Mouse (Mus musculus) thymus, postnatal 4 days (tissue): ENCODE measurements at regions not wholly inside any gene's neighbourhood (a gene's known extent, or its start where the extent isn't known, plus 50 kb on each side); places are given as distances from the start of the nearest gene placed in this dataset.

Experiments used
- DNase-seq: peaks from one replicate; pipeline ENCODE4 v3.0.0; 2021

DNA sequence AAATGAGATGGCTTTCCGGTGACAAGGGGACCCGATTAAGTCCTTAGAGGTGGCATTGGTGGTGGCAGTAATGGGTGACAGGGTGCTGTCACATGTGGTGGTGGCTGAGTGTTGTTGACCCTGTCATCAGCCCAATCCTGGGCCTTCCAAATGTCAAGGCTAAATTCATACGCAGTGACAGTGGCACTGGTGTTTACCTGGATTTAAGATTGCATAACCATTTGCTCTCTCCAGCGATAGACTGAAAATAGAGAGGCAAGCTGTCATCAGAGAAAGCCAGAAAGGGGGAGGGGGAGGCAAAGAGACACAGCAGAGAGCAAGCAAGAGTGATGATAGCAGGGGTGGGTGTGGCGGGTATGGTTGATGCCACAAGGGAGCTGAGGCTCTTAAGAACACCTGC lies 215.1 kb downstream of the Suds3 start:
- DNase-seq = no peak

- no peak for DNase-seq
Measured at GRCm38 (mm10) chr5:116897391-116897790, 218.5 kb downstream of the Suds3 start.

DNA sequence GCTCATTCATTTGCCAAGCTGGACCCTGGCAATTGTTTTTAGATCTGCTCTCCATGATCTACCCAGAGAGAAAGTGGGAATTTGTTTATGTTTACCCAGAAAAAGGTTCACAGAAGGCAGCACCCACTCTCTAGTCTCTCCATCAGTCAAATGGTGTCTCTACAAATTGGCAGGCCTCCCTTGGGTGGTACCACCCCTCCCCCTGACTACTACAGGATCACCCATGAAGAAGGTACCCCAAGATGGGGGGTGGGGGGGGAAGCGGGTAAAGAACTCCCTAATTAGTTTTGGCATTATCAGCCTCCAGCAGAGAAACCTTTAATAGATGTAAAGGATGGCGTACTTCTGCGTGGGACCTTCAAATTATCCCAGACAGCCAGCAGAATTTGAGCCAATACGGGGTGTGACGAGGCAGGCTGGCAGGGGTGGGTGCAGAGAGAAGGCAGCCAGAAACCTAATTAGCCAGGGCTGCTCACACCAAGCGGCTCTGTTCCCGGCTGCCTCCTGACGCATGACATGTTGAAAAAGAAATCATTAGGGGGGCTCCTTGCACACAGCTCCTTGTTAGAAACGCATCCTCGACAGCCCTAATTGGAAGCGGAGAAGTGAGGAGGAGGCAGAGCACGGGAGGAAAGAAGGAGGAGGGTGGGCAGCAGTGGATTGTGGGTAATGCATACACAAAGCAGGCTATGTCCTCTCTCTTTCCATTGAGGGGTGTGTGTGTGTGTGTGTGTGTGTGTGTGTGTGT lies 220.7 kb downstream of the Suds3 start:
- no peak for DNase-seq

DNA sequence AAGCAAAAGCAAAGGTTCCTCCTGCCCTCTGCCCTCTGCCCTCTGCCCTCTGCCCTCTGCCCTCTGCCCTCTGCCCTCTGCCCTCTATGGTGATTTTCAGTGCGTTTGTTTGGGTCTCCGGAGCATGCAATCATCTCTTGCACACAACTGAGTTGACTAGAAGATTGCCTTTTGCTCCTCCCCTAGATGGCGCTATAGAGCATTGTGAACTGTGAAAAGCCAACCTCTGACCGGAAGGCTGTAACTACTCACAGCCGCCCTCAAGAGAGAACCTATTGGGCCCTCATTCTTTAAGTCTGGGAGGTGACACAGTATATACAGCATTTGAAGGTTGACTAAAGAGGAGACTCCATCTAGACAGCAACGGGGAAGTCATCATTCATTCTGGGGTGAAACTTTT lies 221.3 kb downstream of the Suds3 start:
- no peak for DNase-seq

- DNase-seq = no peak
Measured at GRCm38 (mm10) chr5:116892877-116893276, 223.0 kb downstream of the Suds3 start.

DNA sequence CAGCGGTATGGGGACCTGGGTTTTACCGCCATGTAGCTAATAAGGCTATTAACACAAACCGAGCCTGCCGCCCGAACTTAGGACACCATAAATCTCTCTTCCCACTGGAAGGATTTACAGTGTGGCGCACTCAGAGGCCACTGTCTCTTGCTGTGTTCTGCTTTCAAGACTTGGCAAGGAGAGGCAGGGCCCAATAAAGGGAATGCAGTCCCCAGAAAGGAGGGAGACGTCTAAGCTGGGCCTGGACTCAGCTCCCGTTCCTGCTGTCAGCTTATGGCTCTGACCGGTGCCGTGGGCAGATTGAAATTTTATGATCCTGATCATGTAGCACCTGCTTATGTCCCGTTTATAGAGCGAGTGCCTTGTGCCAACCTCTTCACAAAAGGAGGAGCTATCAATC lies 226.7 kb downstream of the Suds3 start:
- DNase-seq = no peak

DNA sequence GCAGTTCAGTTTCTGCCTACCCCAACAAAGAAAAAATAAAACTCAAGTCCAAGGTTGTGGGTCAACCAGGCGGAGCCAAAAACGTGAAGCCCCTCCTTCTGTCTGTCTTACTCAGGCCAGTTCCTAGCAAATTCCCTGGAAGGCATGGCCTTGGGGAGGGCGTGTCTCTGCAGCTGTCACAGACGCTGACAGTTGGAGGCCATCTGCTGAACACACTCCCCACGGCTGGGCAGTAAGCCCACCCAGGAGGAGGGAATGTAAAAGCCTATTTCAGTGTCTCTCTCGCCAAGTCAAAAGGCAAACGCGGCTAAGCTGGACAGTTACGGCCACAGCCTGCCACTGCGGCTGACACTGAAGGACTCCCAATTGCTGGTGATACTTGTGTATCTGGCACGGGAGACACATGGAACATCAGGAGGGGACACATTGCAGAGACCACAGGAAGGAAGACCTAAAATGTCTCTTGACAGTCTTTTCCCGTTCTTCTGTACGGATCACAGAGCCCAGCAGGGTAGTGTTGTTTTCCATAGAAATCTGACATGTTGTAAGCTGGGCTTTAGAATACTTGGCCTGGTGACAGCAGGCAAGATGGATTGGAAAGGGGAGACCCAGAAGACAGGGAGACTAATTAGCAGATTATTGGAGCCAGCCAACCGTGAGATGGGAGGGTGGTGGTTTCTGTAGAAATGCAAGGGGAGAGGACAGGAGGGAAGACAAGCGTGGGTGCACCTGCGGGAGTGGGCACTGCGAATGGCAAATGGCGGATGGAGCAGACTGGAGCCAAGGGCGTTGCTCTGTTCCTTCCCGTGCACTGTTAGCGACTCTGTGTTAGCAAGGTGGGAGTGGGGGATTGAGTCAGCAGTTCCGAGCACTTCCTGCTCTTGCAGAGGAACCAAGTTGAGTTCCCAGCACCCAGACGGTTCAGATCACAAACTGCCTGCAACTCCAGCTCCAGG lies 229.5 kb downstream of the Suds3 start:
- no peak for DNase-seq

DNA sequence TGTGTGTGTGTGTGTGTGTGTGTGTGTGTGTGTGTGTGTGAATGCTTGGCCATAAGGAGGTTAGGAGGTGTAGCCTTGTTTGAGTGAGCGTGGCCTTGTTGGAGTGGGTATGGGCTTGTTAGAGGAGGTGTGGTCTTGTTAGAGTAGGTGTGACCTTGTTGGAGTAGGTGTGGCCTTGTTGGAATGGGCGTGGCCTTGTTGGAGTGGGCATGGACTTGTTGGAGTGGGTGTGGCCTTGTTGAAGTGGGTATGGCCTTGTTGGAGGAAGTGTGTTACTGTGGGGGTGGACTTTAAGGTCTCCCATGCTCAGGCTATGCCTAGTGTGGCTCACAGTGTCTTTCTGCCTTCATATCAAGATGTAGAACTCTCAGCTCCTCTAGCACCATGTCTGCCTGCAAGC lies 236.2 kb downstream of the Suds3 start:
- DNase-seq = no peak

GRCm38 (mm10) chr5:116874941-116875340 lies 241.0 kb downstream of the Suds3 start:
- no peak for DNase-seq

DNA sequence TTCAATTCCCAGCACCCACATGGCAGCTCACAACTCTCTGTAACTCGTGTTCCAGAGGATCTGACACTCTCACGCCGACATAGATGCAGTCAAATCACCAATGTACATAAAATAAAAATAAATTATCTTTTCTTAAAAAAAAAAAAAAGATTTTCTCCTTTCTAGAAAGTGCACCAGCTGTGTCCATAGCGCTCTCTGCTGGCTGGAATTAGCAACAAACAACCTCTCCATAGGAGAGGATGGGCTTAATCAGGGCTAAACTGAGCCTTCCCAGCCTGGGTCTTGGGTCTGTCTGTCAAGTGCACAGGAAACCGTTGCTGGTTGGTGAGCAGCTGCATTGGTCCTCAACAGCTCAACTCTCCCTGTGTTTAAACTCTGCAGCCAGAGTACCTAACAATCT lies 247.8 kb downstream of the Suds3 start:
- DNase-seq = no peak

- no peak for DNase-seq
Measured at GRCm38 (mm10) chr5:116864275-116864674, 251.6 kb downstream of the Suds3 start.

DNA sequence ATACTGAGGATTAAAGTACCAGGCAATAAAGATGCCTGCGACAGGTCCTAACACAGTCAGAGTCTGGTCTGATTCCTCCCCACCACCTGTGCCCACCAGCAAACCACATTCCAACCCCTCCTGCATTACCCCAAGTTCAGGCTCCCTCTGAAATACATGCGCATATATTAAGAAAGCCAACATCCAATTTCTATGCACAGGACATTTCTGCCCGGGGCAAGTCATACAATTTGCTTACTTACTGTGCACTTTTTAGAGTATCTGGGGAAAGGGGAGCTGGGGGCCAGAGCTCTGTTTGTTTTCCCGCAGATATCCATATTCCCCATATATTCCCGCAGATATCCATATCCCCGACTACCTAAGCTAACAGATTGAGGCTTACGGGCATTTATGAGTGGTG lies 261.1 kb upstream of the Srrm4 start:
- DNase-seq = no peak

GRCm38 (mm10) chr5:116831874-116832273 lies 240.3 kb upstream of the Srrm4 start:
- no peak for DNase-seq

- no peak for DNase-seq
Measured at GRCm38 (mm10) chr5:116829771-116830170, 238.2 kb upstream of the Srrm4 start.

DNA sequence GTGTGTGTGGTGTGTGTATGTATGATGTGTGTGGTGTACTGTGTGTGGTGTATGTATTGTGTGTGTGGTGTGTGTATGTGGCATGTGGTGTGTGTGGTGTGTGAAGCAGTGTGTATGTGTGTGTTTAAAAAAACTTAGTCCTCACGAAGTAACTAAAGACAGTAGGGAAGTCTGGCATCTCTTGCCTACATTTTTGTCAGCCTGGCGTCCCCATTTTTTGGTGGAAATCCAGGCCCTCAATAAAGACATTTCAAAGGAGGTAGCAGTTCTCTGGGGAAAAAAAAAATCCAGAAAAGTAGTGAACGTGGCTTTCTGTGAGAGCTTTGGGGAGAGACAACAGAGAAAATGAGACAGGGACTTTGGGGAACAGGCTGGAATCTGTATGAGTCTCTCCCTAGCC lies 231.6 kb upstream of the Srrm4 start:
- DNase-seq = no peak

- no peak for DNase-seq
Measured at GRCm38 (mm10) chr5:116822141-116822540, 230.5 kb upstream of the Srrm4 start.

DNA sequence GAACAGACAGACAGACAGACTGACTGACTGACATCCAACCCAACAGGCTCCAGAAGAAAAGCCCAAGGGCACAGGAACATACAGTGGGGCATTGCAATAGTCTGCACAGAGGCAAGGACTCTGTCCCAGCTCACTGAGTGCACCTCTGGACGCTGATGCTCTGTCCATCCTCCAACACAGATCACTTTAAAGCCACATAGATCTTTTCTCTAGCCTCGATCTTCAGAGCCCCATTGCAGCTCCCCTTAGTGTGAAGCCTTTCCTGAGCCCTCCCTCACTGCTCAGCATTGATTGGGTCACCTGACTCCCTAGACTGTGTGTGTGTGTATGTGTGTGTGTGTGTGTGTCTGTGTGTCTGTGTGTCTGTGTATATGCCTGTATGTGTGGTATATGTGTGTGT lies 218.2 kb upstream of the Srrm4 start:
- DNase-seq = no peak

GRCm38 (mm10) chr5:116809001-116809759 lies 217.6 kb upstream of the Srrm4 start:
- DNase-seq = no peak

DNA sequence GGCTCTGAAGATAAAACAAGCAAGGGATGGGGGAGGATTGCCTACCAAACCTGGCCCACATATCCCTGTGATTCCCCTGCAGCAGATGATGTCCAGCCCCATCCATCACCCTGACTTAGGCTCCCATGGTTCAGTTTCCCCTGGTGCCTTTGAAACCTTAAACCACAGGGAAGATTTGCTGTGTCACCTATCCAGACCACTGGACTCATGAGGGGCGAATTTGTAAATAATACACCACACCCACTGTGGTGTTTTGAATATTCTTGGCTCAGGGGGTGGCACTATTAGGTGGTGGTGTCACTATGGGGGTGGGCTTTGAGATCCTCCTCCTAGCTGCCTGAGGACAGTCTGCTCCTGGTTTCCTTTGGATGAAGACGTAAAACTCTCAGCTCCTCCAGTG lies 205.8 kb upstream of the Srrm4 start:
- DNase-seq = no peak

GRCm38 (mm10) chr5:116795169-116795568 lies 203.6 kb upstream of the Srrm4 start:
- no peak for DNase-seq

DNA sequence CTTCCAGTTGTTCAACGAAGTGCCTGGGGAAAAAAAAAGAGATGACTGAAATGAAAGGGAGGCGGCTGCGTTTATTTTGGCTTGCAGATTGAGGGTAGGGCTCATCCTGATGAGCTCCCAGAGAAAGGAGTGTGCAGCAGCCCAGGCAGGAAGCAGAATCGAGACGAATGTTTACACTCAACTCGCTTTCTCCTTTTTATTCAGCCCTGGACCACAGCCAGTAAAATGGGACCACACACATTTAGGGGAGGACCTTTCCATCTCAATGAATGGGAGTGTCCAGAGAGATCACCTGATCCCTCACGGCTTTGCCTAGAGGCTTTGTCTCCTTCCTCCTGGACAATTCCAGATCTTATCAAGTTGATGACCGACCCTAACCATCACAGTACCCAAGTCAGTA lies 198.8 kb upstream of the Srrm4 start:
- DNase-seq = no peak

DNA sequence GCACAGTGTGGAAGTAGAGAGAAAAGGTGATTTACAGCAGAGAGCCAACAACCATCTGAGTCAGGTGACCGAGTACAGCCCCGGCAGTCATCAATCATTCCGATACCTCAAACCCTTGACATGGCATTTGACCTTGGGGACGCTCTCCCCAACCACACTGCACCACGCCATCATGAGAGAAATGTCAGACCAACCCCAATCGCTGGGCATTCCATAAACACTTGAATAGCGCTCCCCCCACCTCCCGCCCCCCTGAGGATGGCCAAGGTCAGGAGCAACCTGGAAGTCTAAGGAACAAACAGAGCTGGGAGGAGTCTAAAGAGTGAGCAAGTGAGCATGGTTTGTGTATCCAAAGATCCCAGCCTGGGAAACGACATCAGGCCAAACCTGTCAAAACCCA lies 198.2 kb upstream of the Srrm4 start:
- no peak for DNase-seq

DNA sequence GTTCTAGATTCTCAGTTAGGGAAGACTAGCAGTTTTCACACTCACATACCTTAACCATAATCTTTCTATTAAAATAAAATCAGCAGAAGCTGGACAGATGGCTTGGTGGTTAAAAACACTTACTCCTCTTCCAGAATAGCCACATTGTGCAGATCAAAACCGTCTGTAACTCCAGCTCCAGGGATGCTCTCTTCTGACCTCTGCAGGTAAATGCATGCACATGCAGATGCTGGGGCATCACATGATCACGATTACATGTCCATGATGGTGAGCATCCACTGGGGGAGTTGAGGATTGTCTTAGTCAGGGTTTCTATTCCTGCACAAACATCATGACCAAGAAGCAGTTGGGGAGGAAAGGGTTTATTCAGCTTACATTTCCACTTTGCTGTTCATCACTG lies 184.8 kb upstream of the Srrm4 start:
- DNase-seq = no peak

- no peak for DNase-seq
Measured at GRCm38 (mm10) chr5:116766261-116766660, 174.6 kb upstream of the Srrm4 start.
